Mouse (Mus musculus) layer of hippocampus, adult 9-10 months (tissue): ENCODE results near the gene Ccr10.

Experiments used
- DNase-seq: peaks from one replicate; pipeline ENCODE4 v3.0.0; 2022; ENCODE audit warnings: low spot score

Ccr10 gene

GRCm38 (mm10) chr11:101174851-101175628 is at the start of gene Ccr10:
Gene Ccr10, minus strand, starts transcription at chr11:101175443.
- DNase-seq: no peak

DNA sequence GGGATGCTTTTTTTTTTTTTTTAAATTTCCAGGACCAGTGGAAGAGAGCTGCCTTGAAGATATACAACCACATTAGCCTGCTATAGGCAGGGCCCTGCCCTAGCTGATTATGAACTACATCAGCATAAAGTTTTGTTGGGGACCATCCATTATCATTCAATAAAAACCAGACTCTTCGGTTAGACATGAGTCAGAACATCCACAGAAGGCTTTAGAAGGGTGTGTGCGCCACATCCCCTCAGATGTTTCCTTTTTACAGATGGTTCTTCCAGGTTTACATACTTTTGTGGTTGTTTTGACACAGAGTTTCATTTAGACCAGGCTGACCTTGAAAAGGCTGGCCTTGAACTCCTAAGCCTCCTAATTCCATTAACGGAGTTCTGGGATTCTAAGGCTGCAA is 49.1 kb upstream of the Ccr10 start:
- no peak for DNase-seq

- no peak for DNase-seq
Observed at GRCm38 (mm10) chr11:101221306-101221986, 46.2 kb upstream of the Ccr10 start.

- no peak for DNase-seq
Observed at GRCm38 (mm10) chr11:101220853-101221252, 45.6 kb upstream of the Ccr10 start.

DNA sequence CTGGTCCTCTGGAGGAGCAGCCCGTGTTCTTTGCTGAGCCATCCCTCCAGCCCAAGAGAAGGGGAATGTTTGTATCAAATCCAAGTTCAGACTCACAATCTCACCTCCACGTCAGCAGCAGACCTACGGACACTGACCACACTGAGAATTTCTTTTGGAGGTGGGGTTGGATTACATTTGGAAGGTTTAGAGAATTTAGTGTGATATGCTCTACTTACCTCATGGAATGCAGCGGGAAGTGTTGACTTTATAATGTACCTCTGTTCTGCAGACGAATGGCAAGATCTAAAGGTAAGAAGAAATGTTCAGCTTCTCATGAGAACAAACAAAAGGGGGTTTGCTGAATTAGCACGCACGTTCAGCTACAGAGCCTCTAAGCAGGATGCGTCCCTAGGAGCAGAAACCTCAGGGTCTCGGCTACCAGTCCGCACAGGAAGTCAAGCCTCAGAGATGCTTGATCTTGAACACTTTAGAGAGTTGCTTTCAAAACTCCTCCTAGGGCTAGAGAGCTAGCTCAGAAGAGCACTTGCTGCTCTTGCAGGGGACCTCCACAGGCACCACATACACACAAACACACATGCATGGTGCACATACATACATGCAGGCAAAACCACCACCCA is 43.3 kb upstream of the Ccr10 start:
- no peak for DNase-seq

DNA sequence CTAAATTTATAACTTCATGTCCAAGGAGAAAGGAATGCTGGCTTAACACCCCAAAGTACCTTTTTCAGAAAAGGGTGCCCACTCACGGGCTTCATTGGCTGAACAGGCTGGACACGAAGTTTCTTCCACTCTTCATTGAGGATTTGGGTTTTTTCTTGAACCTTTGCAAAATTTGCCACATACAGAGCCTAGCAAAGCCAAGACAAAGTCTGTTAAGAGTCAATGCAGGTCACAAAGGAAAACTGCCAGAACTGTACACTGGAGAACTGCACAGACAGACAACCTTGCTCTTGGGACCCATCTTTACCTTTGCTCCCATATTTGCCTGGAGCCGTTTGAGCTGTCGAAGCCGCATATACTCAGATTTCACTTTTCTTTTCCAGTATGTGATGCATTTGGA is 41.7 kb upstream of the Ccr10 start:
- DNase-seq: no peak

DNA sequence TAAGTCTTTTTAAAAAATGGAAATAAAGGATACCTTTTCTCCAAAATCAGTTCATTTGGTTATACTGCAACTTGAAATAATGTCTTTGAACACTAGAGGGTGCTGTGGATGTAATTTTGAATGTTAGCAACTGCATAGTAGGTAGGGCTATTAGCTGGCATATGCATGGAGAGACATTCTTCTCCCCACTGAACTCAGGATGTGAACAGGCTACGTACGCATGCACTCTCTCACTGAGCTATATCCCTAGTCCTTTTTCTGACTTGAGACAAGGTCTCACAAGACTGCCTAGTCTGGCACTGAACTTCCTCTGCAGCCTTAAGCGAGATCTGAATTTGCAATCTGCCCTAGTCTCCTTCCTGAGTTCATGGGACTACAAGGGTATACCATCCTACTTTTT is 36.7 kb upstream of the Ccr10 start:
- peak; percentile 82 for DNase-seq

GRCm38 (mm10) chr11:101200986-101201385 is 25.7 kb upstream of the Ccr10 start:
- no peak for DNase-seq

- DNase-seq: no peak
Observed at GRCm38 (mm10) chr11:101199555-101199954, 24.3 kb upstream of the Ccr10 start.

- DNase-seq: no peak
Observed at GRCm38 (mm10) chr11:101196175-101196574, 20.9 kb upstream of the Ccr10 start.

DNA sequence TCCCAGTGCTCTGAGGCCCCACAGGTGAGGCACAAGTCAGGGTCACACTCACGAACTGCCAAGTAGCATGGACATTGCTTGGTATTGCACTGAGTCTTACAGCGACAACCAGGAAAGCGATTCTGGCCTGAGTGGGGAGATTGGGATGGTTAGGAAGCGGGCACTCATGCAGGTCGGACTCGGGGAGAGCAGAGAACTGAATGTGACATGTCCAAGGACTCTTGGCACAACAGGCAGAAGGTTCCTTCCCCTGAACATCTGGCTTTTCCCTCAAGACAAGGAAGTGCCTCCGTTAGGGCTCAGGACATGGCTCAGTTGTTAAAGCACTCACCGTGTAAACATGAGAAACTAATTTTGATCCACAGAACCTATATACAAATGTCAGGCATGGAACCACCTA is 20.3 kb upstream of the Ccr10 start:
- DNase-seq: no peak

GRCm38 (mm10) chr11:101195101-101195500 is 19.9 kb upstream of the Ccr10 start:
- no peak for DNase-seq

DNA sequence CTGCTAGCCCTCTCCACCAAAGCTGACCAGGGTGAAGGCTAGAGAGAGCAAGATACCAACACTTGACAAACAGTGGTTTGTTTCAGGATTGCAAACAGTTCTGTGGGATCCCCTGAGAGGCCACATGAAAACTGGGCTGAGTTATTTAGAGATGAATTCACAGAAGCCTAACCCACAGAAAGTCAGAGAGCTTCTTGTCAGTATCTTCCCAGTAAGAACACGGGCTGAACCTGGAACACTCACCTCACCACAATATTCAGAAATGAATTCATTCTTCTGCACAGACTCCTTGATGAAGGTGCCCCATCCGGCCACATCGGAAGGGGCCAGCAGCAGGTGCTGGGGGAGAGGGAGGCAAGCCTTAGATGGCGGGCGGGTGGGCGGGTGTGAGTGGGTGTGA is 19.4 kb upstream of the Ccr10 start:
- no peak for DNase-seq

- DNase-seq: no peak
Observed at GRCm38 (mm10) chr11:101194137-101194536, 18.9 kb upstream of the Ccr10 start.

- DNase-seq: no peak
Observed at GRCm38 (mm10) chr11:101193076-101193475, 17.8 kb upstream of the Ccr10 start.

DNA sequence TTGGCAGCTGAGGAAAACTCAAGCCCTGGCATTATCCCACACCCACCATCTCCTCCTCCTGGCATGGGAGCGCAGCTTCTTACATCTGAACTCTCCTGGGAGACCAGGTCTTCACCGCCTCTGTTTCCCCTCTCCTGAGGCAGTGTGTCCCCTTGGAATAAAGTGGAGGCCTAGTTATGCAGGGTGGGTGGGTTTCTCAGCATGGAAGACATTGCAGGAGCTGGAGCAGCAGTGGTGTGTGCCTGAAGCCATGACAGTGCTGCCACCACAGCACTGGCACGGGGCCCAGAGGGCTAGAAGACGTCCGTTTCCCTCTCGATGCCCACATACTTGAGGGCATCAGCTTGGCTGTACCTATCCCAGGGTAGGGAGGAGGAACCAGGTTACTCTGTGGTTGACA is 17.4 kb upstream of the Ccr10 start:
- no peak for DNase-seq

DNA sequence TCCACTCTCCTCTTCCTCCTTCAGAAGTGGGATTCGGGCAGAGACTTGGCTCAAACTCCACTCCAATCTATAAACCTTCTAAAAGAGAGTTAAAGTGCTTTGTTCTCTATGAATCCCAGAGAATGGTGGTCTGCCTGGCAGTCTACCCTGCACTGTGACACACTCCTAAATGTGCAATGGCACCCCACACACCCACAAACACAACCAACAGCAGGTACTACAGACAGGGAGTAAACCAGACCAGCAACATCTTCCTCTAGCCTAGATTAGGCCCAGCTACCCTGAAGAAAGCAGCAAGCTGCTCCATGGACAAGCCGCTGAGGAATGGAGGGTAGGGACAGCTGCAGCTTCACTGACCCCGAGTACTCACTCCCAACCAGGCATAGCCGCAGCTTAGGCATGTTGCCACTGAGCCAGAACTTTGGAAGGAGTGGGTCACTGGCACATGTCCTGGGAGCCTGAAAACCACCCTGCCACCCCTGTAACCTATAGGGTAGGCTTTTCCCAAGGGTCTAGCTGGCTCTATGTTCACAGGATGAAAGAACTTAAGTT is 16.8 kb upstream of the Ccr10 start:
- DNase-seq: no peak

- no peak for DNase-seq
Observed at GRCm38 (mm10) chr11:101190913-101191907, 16.0 kb upstream of the Ccr10 start.

DNA sequence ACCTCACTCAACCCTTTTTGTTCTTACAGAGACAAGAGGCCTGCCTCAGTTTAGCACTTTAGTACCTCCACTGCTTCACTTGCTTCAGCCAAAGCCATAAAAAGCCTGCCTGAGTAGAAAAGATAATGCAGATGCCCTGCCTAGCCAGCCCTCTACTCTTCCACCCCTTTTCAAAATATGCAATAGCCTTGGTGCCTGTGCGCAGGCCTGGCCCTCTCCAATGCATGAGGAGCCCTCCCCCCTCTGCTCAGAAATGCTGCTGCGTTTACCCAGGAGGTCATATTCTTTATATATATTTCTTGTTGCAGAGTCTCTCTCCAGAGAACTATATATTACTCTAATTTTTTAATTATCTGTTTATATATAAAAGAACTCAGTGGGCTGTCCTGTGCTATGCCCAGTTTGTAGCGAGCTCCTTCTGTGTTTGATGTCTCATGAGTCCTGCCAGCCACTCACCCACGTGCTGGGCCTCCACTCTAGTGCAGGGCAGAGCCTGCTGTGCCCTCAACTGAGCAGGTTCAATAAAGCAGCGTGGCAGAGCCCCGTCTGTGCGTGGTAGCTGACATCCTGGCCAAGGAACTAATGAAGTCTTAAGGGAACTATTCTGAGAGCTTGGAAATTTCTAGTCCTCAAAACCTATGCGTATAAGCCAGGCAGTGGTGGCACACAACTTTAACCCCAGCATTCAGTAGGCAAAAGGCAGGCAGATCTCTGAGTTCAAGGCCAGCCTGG is 15.1 kb upstream of the Ccr10 start:
- DNase-seq: no peak

- DNase-seq: no peak
Observed at GRCm38 (mm10) chr11:101189495-101190180, 14.4 kb upstream of the Ccr10 start.
